Mouse (Mus musculus) adrenal gland, postnatal 25 days (tissue): ENCODE results near the gene Ufsp1. TPM values are rescaled to one million over a fixed set of nuclear protein-coding genes. Genes with fewer than 3 reads are reported as not detected.

Experiments
- DNase-seq: peaks from one replicate; pipeline ENCODE4 v3.0.0; 2021; ENCODE audit warnings: mixed read lengths
- microRNA-seq, 2 experiments: library from miRNA; unstranded; fragments of <30 nt; microRNA quantifications; one replicate each; pipeline ENCODE4 v1.2.0; 2021
- total RNA-seq: library from RNA; stranded (reverse); gene quantifications from 2 replicates; pipeline ENCODE4 v1.2.3, GENCODE M21; 2021

Ufsp1 gene
- total RNA-seq, 1 experiment from 2014 or later, result 12.1 TPM

GRCm38 (mm10) chr5:137334317-137334716 lies 39.9 kb downstream of the Ufsp1 start:
- DNase-seq, result no peak

DNA sequence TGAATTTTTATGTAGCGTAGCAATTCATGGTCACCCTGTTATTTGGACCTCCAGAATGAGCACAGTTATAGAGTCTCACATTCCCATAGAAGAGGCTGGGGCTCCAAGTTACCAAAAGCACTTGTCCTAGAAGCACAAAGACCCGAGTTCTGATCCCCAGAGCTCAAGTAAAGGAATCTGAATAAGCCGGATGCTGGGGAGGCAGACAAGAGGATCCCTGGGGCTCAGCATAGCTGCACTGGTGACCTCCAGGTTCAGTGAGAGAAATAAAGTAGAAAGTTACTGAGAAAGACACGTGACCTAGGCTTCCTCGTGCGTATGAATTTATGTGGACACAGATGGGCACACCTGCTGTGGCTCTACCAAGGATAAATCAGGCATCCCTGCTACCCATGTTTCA lies 40.6 kb downstream of the Ufsp1 start:
- no peak for DNase-seq

- DNase-seq, result no peak
These were observed 42.8 kb downstream of the Ufsp1 start for GRCm38 (mm10) chr5:137337190-137337589.

GRCm38 (mm10) chr5:137338256-137338655 lies 43.8 kb downstream of the Ufsp1 start:
- peak; percentile 92 for DNase-seq

DNA sequence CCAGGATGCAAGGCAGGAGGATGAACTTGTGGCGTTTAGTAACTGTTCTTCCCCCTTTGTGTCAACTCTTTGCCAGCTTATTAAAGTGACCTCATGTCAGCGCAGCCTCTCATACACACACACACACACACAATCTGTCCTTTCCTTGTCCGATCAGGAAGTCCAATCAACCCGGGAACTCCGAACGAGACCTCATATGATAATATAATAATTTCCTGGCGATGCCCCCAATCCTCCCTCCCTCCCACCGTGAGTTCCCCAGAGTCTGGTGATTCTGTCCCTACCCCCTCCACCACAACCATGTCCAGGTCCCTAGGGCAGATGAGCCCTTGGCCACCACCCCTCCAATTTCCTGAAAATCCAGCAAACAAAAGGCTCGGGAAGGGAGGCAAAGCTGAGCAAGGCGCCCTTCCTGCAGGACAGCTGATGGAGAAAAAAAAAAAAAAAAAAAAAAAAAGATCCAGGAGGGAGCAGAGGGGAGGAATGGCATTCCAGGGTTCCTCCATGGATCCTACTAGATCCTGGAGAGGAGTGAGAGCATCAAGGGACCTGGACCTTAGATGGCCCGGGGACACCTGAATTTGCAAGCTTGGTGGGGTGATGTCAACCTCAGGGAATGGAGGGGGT lies 44.3 kb downstream of the Ufsp1 start:
- no peak for DNase-seq

DNA sequence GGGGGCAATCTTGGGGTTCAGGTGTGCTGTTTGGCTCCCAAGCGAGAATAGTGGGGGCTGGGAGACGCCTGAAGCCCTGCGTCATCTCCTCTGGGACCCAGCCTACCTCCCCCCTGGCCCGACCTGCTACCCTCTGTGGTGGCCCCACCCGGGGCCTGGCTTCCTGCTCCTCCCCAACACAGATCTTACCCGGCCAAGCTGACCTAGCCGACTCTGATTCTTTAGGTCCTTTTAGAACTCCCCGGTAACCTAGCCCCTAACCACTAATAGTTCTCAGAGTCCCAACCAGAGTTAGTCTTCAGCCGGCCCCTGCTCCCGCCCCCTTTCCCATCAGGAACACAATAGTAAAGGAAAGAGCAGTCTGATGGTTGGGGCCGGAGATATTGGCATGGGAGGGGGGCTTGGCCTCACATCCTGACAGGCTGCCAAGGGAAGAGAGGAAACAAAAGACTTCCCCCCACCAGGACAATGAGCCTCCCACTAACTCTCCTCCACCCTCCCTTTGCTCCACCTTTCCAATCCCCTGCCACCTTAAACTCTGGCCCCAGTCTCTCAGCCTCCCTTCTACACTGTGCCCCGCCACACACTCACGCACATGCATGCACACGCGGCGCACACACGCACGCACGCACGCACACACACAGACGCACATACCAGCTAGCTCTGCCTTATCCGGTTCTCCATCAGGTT lies 45.0 kb downstream of the Ufsp1 start:
- peak; percentile 39 for DNase-seq

GRCm38 (mm10) chr5:137340222-137340621 lies 45.8 kb downstream of the Ufsp1 start:
- no peak for DNase-seq

DNA sequence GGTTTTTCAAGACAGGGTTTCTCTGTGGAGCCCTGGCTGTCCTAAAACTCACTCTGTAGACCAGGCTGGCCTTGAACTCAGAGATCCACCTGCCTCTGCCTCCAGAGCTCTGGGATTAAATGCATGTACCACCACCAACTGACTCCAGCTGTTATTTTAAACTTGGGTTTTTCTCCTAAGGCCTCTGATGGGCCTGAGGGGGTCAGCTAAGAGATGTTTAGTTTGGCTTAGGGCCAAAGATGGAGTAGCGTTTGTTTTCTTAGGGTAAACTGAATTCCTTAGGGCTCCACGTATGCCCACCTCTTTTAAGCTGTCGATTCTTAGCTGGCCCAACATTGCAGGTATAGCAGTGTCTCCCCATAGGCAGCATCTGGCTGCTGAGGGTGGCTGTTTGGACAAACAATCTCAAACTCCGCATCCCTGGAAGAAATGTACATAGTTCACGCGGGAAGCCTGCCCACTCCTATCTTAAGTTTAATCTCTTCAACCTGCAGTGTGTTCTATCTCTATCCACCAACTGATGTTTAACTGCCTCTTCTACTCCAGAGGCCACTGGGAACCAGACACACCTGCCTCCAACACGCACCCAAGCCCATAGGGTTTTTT lies 48.1 kb downstream of the Ufsp1 start:
- DNase-seq, result no peak

DNA sequence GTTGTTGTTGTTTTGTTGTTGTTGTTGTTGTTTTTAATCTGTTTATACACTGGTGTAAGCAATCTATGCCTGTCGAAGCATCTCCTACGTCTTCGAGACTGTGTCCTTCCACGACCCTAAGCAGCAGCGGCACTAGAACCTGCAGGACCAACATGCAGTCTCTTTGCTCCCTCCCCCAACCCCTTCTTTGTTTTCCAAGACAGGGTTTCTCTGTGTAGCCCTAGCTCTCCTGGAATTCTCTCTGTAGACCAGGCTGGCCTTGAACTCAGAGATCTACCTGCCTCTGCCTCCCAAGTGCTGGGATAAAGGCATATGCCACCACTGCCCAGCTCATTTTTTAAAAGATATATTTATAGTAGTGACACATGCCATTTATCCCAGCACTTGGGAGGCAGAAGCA lies 49.0 kb downstream of the Ufsp1 start:
- no peak for DNase-seq

DNA sequence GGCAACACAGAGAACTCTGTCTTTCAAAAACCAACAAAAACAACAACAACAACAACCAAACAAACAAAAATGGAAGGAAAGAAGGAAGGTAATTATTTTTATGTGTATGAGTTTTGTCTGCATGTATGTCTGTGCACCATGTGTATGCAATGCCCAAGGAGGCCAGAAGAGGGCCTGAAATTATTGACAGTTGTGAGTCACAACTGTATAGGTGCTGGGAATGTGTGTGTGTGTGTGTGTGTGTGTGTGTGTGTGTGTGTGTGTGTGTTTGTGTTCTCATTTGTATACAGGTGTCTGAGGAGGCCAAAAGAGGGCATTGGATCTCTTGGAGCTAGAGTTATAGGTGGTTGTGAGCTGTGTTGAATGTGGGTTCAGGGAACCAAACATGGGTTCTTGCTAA lies 49.4 kb downstream of the Ufsp1 start:
- DNase-seq, result no peak

Small RNA genes lying within 50 kb of the gene (microRNA-seq; reads per million reads assigned to microRNA genes)
- gene Mir7036 (0.69 to 1.8 reads per million in 2 experiments), gene Mir8116 (0 reads per million in 2 experiments)

Other genes starting within 250 kb of the Ufsp1 start
- 97.4 and 117 TPM in 2 replicates for gene Ap1s1, start 248.5 kb upstream of the Ufsp1 start, total RNA-seq
- 2.0 and 3.4 TPM in 2 replicates for gene Serpine1, start 222.4 kb upstream of the Ufsp1 start, total RNA-seq
- 44.0 and 53.3 TPM in 2 replicates for gene Trim56, start 178.4 kb upstream of the Ufsp1 start, total RNA-seq
- gene Muc3, start 145.3 kb upstream of the Ufsp1 start, total RNA-seq, result not detected in 2 replicates
- 0.15 TPM in 1 of 2 replicates, not detected in the other for gene Muc3a, start 82.2 kb upstream of the Ufsp1 start, total RNA-seq
- 6.7 and 10.9 TPM in 2 replicates for gene Ache, start 7.1 kb upstream of the Ufsp1 start, total RNA-seq
- gene Srrt, start 13.0 kb downstream of the Ufsp1 start, total RNA-seq, result 164 and 195 TPM in 2 replicates
- 32.3 and 40.8 TPM in 2 replicates for gene Trip6, start 19.8 kb downstream of the Ufsp1 start, total RNA-seq
- 9.2 and 17.7 TPM in 2 replicates for gene Slc12a9, start 39.0 kb downstream of the Ufsp1 start, total RNA-seq
- gene Ephb4, start 55.5 kb downstream of the Ufsp1 start, total RNA-seq, result 54.6 and 70.5 TPM in 2 replicates
- gene Zan, start 182.4 kb downstream of the Ufsp1 start, total RNA-seq, result not detected in 2 replicates
- 29.9 and 31.7 TPM in 2 replicates for gene Pop7, start 207.9 kb downstream of the Ufsp1 start, total RNA-seq
- 34.7 and 52.3 TPM in 2 replicates for gene Gigyf1, start 223.9 kb downstream of the Ufsp1 start, total RNA-seq
- gene Epo, start 238.6 kb downstream of the Ufsp1 start, total RNA-seq, result not detected in 2 replicates
- 580 and 681 TPM in 2 replicates for gene Gnb2, start 238.9 kb downstream of the Ufsp1 start, total RNA-seq